Mouse (Mus musculus): ENCODE data around the gene Acsf3.

- no peak for TF ChIP-seq POLR2A (IDR thresholded peaks at IDR 0.05; ENCODE audit: insufficient read depth, low read depth, low read length)
- TF ChIP-seq CTCF (IDR thresholded peaks at IDR 0.05; ENCODE audit: insufficient read depth, low read depth, low read length): no peak
These were observed 90.2 kb downstream of the Acsf3 start for GRCm38 (mm10) chr8:122865441-122865840.

Measured in olfactory bulb, adult 2 months (tissue).